Mouse (Mus musculus): Measurements from ENCODE around the gene Hmcn2. TPM values are rescaled to one million over a fixed set of nuclear protein-coding genes. Genes with fewer than 3 reads are reported as not detected.
A peak's percentile ranks its signal among the peaks of the same experiment; 100 is the strongest.

Hmcn2 gene
- total and polyA plus RNA-seq, 3 experiments, result 1.0 to 5.7 (median 2.1) TPM

- no peak overlapping the region for H3K27ac ChIP-seq (ENCODE audit: insufficient read depth, low read depth)
- peaks cover 0 to 3% of the 10 kb centered on the region in 2 experiments; a peak in 1 of 4 replicates for H3K4me1 ChIP-seq (ENCODE audit: control insufficient read depth in 1 of 2, insufficient read depth in 2 of 2)
- H3K27me3 ChIP-seq (replicated peaks), result peaks cover 100% of the 10 kb centered on the region
- peaks cover 14% of the 10 kb centered on the region for H3K9me3 ChIP-seq (replicated peaks; ENCODE audit: low read length)
- no peaks in the 10 kb centered on the region for H3K36me3 ChIP-seq (replicated peaks in 1 of 2; ENCODE audit: control insufficient read depth in 1 of 2, insufficient read depth in 1 of 2, low read length in 1 of 2)
- H3K79me2 ChIP-seq (replicated peaks; ENCODE audit: control insufficient read depth, extremely low read depth, insufficient read depth, poor library complexity, severe bottlenecking), result no peaks in the 10 kb centered on the region
- DNase-seq (ENCODE audit: extremely low read depth), result peak; percentile 6
- dilution Hi-C loops (cut with MboI; ENCODE audit: extremely low pct_ligation_motif_present, extremely low pct_unique_long_range_greater_than_20kb, low sequenced_read_pairs) (no loop called here), in situ Hi-C loops (cut with MboI; ENCODE audit: low pct_ligation_motif_present, low pct_unique_long_range_greater_than_20kb, low sequenced_read_pairs) (no loop called here)
- TF ChIP-seq CTCF (conservative IDR thresholded peaks at IDR 0.05 in 1 of 2, IDR thresholded peaks at IDR 0.05 in 1 of 2; ENCODE audit: low read depth in 2 of 2, low read length in 2 of 2), result peak in 1 of 2 experiments; percentile 38; a peak in 2 of 4 replicates
- no peak for TF ChIP-seq CHD2 (IDR thresholded peaks at IDR 0.05; ENCODE audit: low read length)
- peak; percentile 31 for TF ChIP-seq RAD21 (IDR thresholded peaks at IDR 0.05; ENCODE audit: low read depth, low read length)
- no peak overlapping the region for H3K9ac ChIP-seq (ENCODE audit: insufficient read depth, low read depth)
- no peak overlapping the region for H3K4me3 ChIP-seq (replicated peaks in 1 of 3; ENCODE audit: low read depth in 2 of 3, low read length in 2 of 3, poor library complexity in 1 of 3)
- no peak overlapping the region for H3K4me2 ChIP-seq (ENCODE audit: insufficient read depth, low read depth, poor library complexity, severe bottlenecking)
Measured at GRCm38 (mm10) chr2:31359316-31359715, 45.1 kb downstream of the Hmcn2 start.

- dilution Hi-C loops (cut with MboI; ENCODE audit: extremely low pct_ligation_motif_present, extremely low pct_unique_long_range_greater_than_20kb, low sequenced_read_pairs), result no loop called here
- TF ChIP-seq ZC3H11A (IDR thresholded peaks at IDR 0.05; ENCODE audit: low read depth, low read length), result no peak
- Histone ChIP-seq H3K27me3 (replicated peaks) (peaks cover 88% of the 10 kb centered on the region), H3K79me2 (replicated peaks; ENCODE audit: control insufficient read depth, extremely low read depth, insufficient read depth, poor library complexity, severe bottlenecking) (no peaks in the 10 kb centered on the region), H3K4me1 (ENCODE audit: control insufficient read depth in 1 of 2, insufficient read depth in 2 of 2) (no peaks in the 10 kb centered on the region), H3K4me3 (replicated peaks in 1 of 3; ENCODE audit: low read depth in 2 of 3, low read length in 2 of 3, poor library complexity in 1 of 3) (no peak overlapping the region), H3K36me3 (replicated peaks in 1 of 2; ENCODE audit: control insufficient read depth in 1 of 2, insufficient read depth in 1 of 2, low read length in 1 of 2) (no peaks in the 10 kb centered on the region), H3K4me2 (ENCODE audit: insufficient read depth, low read depth, poor library complexity, severe bottlenecking) (no peak overlapping the region), H3K9ac (ENCODE audit: insufficient read depth, low read depth) (no peak overlapping the region), H3K9me3 (replicated peaks; ENCODE audit: low read length) (peaks cover 3% of the 10 kb centered on the region), H3K27ac (ENCODE audit: insufficient read depth, low read depth) (no peak overlapping the region)
- in situ Hi-C loops (cut with MboI; ENCODE audit: low pct_ligation_motif_present, low pct_unique_long_range_greater_than_20kb, low sequenced_read_pairs), result no loop called here
- DNase-seq (ENCODE audit: extremely low read depth), result no peak
Measured at GRCm38 (mm10) chr2:31367186-31367585, 53.0 kb downstream of the Hmcn2 start.

GRCm38 (mm10) chr2:31371396-31371795 is 57.2 kb downstream of the Hmcn2 start:
- H3K4me2 ChIP-seq (ENCODE audit: insufficient read depth, low read depth, poor library complexity, severe bottlenecking), result no peak overlapping the region
- TF ChIP-seq MAFK (IDR thresholded peaks at IDR 0.05; ENCODE audit: insufficient replicate concordance, low read length) (no peak), MEF2A (IDR thresholded peaks at IDR 0.05; ENCODE audit: borderline replicate concordance, low read depth, low read length) (no peak), ETS1 (conservative IDR thresholded peaks at IDR 0.05; ENCODE audit: low read depth, low read length) (no peak)
- in situ Hi-C loops (cut with MboI; ENCODE audit: low pct_ligation_motif_present, low pct_unique_long_range_greater_than_20kb, low sequenced_read_pairs), result loop anchor here (10.0 kb wide), 1 partner anchor 177 kb away; no protein-coding TSS in a partner anchor
- H3K4me3 ChIP-seq (replicated peaks in 1 of 3; ENCODE audit: low read depth in 2 of 3, low read length in 2 of 3, poor library complexity in 1 of 3), result no peak overlapping the region
- H3K27me3 ChIP-seq (replicated peaks), result peaks cover 83% of the 10 kb centered on the region
- H3K79me2 ChIP-seq (replicated peaks; ENCODE audit: control insufficient read depth, extremely low read depth, insufficient read depth, poor library complexity, severe bottlenecking), result no peaks in the 10 kb centered on the region
- dilution Hi-C loops (cut with MboI; ENCODE audit: extremely low pct_ligation_motif_present, extremely low pct_unique_long_range_greater_than_20kb, low sequenced_read_pairs), result no loop called here
- H3K4me1 ChIP-seq (ENCODE audit: control insufficient read depth in 1 of 2, insufficient read depth in 2 of 2), result no peaks in the 10 kb centered on the region
- H3K9me3 ChIP-seq (replicated peaks; ENCODE audit: low read length), result peaks cover 14% of the 10 kb centered on the region
- no peak overlapping the region for H3K27ac ChIP-seq (ENCODE audit: insufficient read depth, low read depth)
- H3K9ac ChIP-seq (ENCODE audit: insufficient read depth, low read depth), result no peak overlapping the region
- H3K36me3 ChIP-seq (replicated peaks in 1 of 2; ENCODE audit: control insufficient read depth in 1 of 2, insufficient read depth in 1 of 2, low read length in 1 of 2), result no peaks in the 10 kb centered on the region
- no peak for DNase-seq (ENCODE audit: extremely low read depth)
